Comparison of ENCODE assay signal across 23 mouse cellular contexts in genomic region chr4:70463302-70463701, GRCm38 (mm10).
"Had no signal": no experiment of that assay in that cellular context is flagged by ENCODE, and none has a peak within 500 bp of the region (broad histone marks: within the 10 kb centered on the region; RNA-seq: fewer than 3 reads in every experiment).

No protein-coding gene starts in this region.

- H3K4me3 ChIP-seq: heart, adult 2 months; heart, embryonic 13.5 days; heart, embryonic 15.5 days; hindbrain, embryonic 13.5 days; hindbrain, embryonic 15.5 days; liver, embryonic 13.5 days; liver, embryonic 15.5 days had no signal

- H3K27ac ChIP-seq: heart, adult 2 months; heart, embryonic 13.5 days; heart, embryonic 15.5 days; hindbrain, embryonic 13.5 days; hindbrain, embryonic 15.5 days; hindbrain, postnatal 0 days; liver, embryonic 13.5 days; liver, embryonic 15.5 days had no signal

- H3K27me3 ChIP-seq: heart, embryonic 13.5 days; heart, embryonic 15.5 days; hindbrain, embryonic 13.5 days; hindbrain, embryonic 15.5 days; liver, embryonic 13.5 days; liver, embryonic 15.5 days had no signal

- H3K4me2 ChIP-seq: heart, embryonic 11.5 days; heart, embryonic 13.5 days; heart, embryonic 15.5 days; hindbrain, embryonic 13.5 days; hindbrain, embryonic 15.5 days; liver, embryonic 11.5 days; liver, embryonic 13.5 days; liver, embryonic 15.5 days had no signal

- ATAC-seq: hindbrain, postnatal 0 days; intestine, postnatal 0 days; liver, postnatal 0 days had no signal

- DNase-seq: gastrocnemius, postnatal 14 days; gastrocnemius, postnatal 36 days; heart, adult 11 months; heart, adult 2 months; heart, postnatal 14 days; heart, postnatal 36 days; kidney, adult 18-20 months; kidney, adult 8-10 months; kidney, postnatal 10 days; kidney, postnatal 25 days; kidney, postnatal 4 days; liver; liver, embryonic 13.5 days; liver, postnatal 0 days had no signal

- H3K9me3 ChIP-seq: heart, embryonic 13.5 days; heart, embryonic 15.5 days; hindbrain, embryonic 13.5 days; hindbrain, embryonic 15.5 days; liver, embryonic 13.5 days; liver, embryonic 15.5 days had no signal

- H3K36me3 ChIP-seq: heart, embryonic 13.5 days; heart, embryonic 15.5 days; hindbrain, embryonic 15.5 days; liver, embryonic 13.5 days; liver, embryonic 15.5 days had no signal

- H3K4me1 ChIP-seq: heart, embryonic 13.5 days; heart, embryonic 15.5 days; hindbrain, embryonic 13.5 days; hindbrain, embryonic 15.5 days; liver, embryonic 13.5 days; liver, embryonic 15.5 days had no signal

- H3K9ac ChIP-seq: heart, embryonic 13.5 days; heart, embryonic 15.5 days; hindbrain, embryonic 13.5 days; hindbrain, embryonic 15.5 days; liver, embryonic 13.5 days; liver, embryonic 15.5 days; liver, postnatal 0 days had no signal
